Mouse (Mus musculus) forebrain, embryonic 15.5 days (tissue): Measurements from ENCODE around the gene Elavl3. TPM values are rescaled to one million over a fixed set of nuclear protein-coding genes. Genes with fewer than 3 reads are reported as not detected.

Experiments used
- ATAC-seq: fragments of 200-750 bp; cut with Nextera tagmentation; replicated peaks from 2 replicates; pipeline ENCODE4 v1.8.0; 2017; ENCODE audit warnings: mild to moderate bottlenecking, moderate TSS enrichment, moderate library complexity
- H3K27ac ChIP-seq: fragments of 300-500 bp; sonication (generic); replicated peaks from 2 replicates; pipeline ENCODE4 v1.5.1; 2015; ENCODE audit warnings: mild to moderate bottlenecking, inconsistent platforms
- H3K27me3 ChIP-seq: fragments of 300-500 bp; sonication (generic); 2 replicates; pipeline ENCODE4 v1.6.1; 2015; ENCODE audit warnings: inconsistent platforms
- H3K36me3 ChIP-seq: fragments of 300-500 bp; sonication (generic); 2 replicates; pipeline ENCODE4 v1.6.1; 2015; ENCODE audit warnings: mild to moderate bottlenecking, inconsistent platforms
- H3K4me1 ChIP-seq: fragments of 300-500 bp; sonication (generic); 2 replicates; pipeline ENCODE4 v1.6.1; 2015; ENCODE audit warnings: inconsistent platforms
- H3K4me2 ChIP-seq: fragments of 300-500 bp; sonication (generic); replicated peaks from 2 replicates; pipeline ENCODE4 v1.6.1; 2015; ENCODE audit warnings: mild to moderate bottlenecking, inconsistent platforms
- H3K4me3 ChIP-seq: fragments of 300-500 bp; sonication (generic); 2 replicates; pipeline ENCODE4 v1.5.1; 2015; ENCODE audit warnings: mild to moderate bottlenecking, inconsistent platforms
- H3K9ac ChIP-seq: fragments of 300-500 bp; sonication (generic); replicated peaks from 2 replicates; pipeline ENCODE4 v1.6.1; 2015; ENCODE audit warnings: mild to moderate bottlenecking, inconsistent platforms
- H3K9me3 ChIP-seq: fragments of 300-500 bp; sonication (generic); 2 replicates; pipeline ENCODE4 v1.6.1; 2016; ENCODE audit warnings: inconsistent platforms
- WGBS: fragments of 180-500 bp; shearing (Covaris S2); methylation state at CpG from one replicate; pipeline ENCODE4 v1.1.7; 2015; ENCODE audit warnings: mixed read lengths; 5-methylcytosine and 5-hydroxymethylcytosine counted together
- polyA plus RNA-seq: library from polyadenylated mRNA; unstranded; fragments of >200 nt; fragmentation: Nextera tagmentation; extraction: Ambion mirVana; gene quantifications from 2 replicates; pipeline ENCODE4 v1.2.1, GENCODE M21; 2015

Elavl3 gene
- 88.9 and 93.3 TPM in 2 replicates for polyA plus RNA-seq

DNA sequence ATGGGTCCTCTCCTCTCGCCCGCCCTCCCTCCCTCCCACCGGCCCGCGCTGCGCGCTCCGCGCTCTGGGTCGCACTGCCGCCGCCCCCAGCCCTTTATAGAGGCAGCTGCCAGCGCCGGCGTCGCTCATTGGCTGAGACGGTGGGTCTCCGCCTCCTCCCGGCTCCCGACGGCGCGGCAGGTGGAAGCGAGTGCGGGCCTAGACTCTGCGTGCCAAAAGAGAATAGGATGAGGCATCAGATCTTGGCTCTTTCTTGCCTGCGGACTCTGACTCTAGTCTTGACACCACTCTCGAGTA is at the start of gene Elavl3:
TSS of gene Elavl3 (minus strand) at position 66 of the 297 bp plus-strand sequence.
- no peaks in the 10 kb centered on the region for H3K27me3 ChIP-seq
- peak within 1 kb of the TSS; percentile 94 for H3K27ac ChIP-seq
- H3K36me3 ChIP-seq = peaks cover 4% of the 10 kb centered on the region; the same call in 1 of the 2 replicates
- 2% methylated on average over 16 of the region's 28 CpGs for WGBS
- peak within 1 kb of the TSS; percentile 70 for H3K4me3 ChIP-seq
- H3K4me1 ChIP-seq = peaks cover 42% of the 10 kb centered on the region
- H3K9ac ChIP-seq = peak within 1 kb of the TSS; percentile 90
- H3K4me2 ChIP-seq = peak within 1 kb of the TSS; percentile 81
- ATAC-seq = peak; percentile 85
- no peaks in the 10 kb centered on the region for H3K9me3 ChIP-seq

DNA sequence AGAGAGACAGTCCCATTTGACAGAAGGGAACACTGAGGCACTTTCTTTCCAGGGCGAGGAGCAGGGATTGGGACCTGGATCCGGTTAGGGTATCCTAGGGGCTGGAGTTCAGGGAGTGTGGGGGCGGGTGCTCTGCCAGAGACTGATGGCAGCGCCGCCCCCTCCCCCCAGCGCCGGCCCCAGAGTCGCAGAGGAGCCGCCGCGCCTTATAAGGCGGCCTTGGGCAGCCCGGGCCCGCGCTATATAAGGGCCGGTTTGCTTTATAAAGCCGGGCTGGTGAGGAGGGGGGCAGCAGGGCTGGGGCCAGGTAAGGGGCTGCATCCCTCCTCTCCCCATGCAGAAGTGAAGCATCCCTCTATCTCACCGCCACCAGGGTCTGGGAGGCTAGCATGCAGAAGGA is 48.1 kb upstream of the Elavl3 start:
- peaks cover 24% of the 10 kb centered on the region for H3K27me3 ChIP-seq
- 5% methylated on average over 18 of the region's 18 CpGs for WGBS

DNA sequence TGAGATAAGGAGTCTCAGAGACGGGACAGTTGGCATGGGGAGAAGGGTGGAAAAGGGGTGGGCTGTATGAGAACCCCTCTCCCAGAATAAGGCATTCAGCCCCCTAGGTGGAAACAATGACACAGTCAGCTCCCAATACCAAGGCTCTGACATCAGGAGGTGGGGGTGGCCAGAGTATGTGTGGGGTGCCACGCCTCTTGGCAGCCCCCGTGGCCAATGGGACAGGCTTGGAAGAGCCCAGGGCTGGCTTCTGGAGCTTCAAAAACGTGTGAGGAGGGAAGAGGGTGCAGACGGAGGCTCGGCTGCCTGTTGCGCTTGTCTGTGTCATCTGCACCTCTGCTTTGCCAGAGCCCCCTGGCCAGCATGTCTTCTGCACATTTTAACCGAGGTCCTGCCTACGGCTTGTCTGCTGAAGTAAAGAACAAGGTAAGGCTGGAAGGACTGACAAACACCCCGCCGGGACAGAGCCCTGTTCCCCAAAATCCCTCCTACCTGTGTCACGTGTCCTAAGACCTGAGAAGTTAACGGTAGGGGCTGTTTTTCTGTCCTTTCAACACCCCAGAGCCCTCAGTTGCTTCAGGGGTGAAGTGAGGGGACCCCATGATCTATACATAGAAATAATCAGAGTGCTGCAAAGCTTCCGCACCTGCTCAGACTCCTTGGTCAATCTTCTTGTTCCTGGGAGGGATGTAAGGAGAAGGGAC is 47.3 kb upstream of the Elavl3 start, which contains the start of gene Cnn1:
TSS of gene Cnn1 (plus strand) at position 224 of the 704 bp plus-strand sequence.
- Histone ChIP-seq H3K9me3 (no peaks in the 10 kb centered on the region), H3K27me3 (peaks cover 24% of the 10 kb centered on the region), H3K4me2 (no peak within 1 kb of the TSS), H3K9ac (no peak within 1 kb of the TSS), H3K27ac (no peak within 1 kb of the TSS), H3K4me3 (no peak within 1 kb of the TSS), H3K36me3 (no peaks in the 10 kb centered on the region), H3K4me1 (0 out of 2 replicates have a peak, but pooled peaks cover 6% of the 10 kb centered on the region)
- ATAC-seq = no peak
- 6% methylated on average over 14 of the region's 14 CpGs for WGBS

More for the DNA sequence above, 48.1 kb upstream of the Elavl3 start:
- H3K4me1 ChIP-seq = 0 out of 2 replicates have a peak, but pooled peaks cover 6% of the 10 kb centered on the region
- H3K9me3 ChIP-seq = no peaks in the 10 kb centered on the region
- no peak overlapping the region for H3K4me2 ChIP-seq
- H3K4me3 ChIP-seq = no peak overlapping the region
- H3K27ac ChIP-seq = no peak overlapping the region
- no peak for ATAC-seq
- H3K36me3 ChIP-seq = no peaks in the 10 kb centered on the region
- H3K9ac ChIP-seq = no peak overlapping the region

DNA sequence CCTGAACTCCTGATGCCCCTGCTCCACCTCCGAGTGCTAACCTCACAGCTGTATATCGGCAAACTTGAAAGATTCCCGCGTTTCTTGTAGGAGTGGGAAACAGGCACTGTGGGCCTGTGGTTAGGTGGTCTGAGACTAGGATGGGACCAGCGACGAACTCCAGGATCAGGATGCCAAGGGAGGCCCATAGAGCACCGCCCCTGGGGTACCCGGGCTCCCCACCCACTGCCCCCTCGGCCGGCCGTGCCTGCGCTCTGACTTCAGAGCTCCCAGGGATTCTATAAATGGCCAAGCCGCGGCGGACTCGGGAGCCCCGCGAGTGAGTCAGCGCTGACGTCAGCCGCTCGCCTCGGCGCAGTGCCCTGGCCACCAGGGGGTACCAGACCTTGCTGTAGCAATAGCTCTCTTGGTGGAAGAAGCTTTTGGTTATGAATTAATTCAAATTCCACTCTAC is 44.1 kb upstream of the Elavl3 start:
- H3K27me3 ChIP-seq = peaks cover 22% of the 10 kb centered on the region
- WGBS = 3% methylated on average over 24 of the region's 24 CpGs
- peak; percentile 51; the same call in 1 of the 2 replicates for ATAC-seq
- peak overlapping the region; percentile 38 for H3K4me3 ChIP-seq
- 0 out of 2 replicates have a peak, but pooled peaks cover 6% of the 10 kb centered on the region for H3K4me1 ChIP-seq
- H3K4me2 ChIP-seq = peak overlapping the region; percentile 66
- H3K9ac ChIP-seq = peak overlapping the region; percentile 49
- no peaks in the 10 kb centered on the region for H3K36me3 ChIP-seq
- H3K9me3 ChIP-seq = no peaks in the 10 kb centered on the region
- no peak overlapping the region for H3K27ac ChIP-seq

DNA sequence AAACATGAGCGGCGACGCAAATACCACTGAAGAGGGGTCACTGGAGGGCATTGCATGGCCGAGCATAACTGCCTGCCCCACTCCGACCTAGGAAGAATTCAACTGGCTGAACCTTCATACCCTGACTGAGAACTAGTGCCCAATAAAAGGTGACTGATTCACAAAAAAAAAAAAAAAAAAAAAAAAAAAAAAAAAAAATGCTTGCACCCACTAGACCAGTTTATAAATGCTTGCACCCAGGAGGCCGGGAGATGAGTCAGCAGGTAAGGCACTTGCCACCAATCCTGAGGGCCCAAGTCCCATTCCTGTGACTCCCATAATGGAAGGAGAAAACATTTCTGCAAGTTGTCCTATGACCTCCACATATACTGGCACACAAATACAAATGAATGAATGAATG is 40.9 kb upstream of the Elavl3 start:
- Histone ChIP-seq H3K27me3 (no peaks in the 10 kb centered on the region), H3K9me3 (no peaks in the 10 kb centered on the region), H3K27ac (no peak overlapping the region), H3K4me2 (no peak overlapping the region), H3K4me3 (no peak overlapping the region), H3K4me1 (0 out of 2 replicates have a peak, but pooled peaks cover 6% of the 10 kb centered on the region), H3K9ac (no peak overlapping the region), H3K36me3 (no peaks in the 10 kb centered on the region)
- WGBS = 91% methylated on average over 6 of the region's 6 CpGs
- ATAC-seq = no peak

DNA sequence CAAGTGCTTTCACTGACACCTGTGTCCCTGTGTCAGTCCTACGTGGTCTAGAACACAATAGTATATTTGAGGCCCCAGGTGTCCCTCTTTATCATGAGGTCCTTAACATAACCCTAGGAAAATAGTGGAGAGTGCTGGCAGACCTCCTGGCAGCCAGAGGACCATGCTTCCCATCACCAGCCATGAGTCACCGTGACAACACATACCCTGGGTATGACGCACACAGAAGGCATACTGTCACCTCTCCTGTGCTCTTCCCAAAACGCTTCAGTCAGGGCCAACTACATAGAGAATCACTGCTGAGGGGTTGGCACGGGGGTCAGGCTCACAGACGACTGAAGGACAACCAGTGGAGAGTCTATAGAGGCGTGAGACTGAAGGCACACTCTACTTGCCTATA is 38.2 kb upstream of the Elavl3 start:
- no peak overlapping the region for H3K4me3 ChIP-seq
- no peaks in the 10 kb centered on the region for H3K9me3 ChIP-seq
- H3K36me3 ChIP-seq = no peaks in the 10 kb centered on the region
- H3K27me3 ChIP-seq = no peaks in the 10 kb centered on the region
- no peak for ATAC-seq
- H3K27ac ChIP-seq = no peak overlapping the region
- no peak overlapping the region for H3K4me2 ChIP-seq
- WGBS = 80% methylated on average over 7 of the region's 7 CpGs
- H3K4me1 ChIP-seq = peaks cover 7% of the 10 kb centered on the region
- H3K9ac ChIP-seq = no peak overlapping the region

DNA sequence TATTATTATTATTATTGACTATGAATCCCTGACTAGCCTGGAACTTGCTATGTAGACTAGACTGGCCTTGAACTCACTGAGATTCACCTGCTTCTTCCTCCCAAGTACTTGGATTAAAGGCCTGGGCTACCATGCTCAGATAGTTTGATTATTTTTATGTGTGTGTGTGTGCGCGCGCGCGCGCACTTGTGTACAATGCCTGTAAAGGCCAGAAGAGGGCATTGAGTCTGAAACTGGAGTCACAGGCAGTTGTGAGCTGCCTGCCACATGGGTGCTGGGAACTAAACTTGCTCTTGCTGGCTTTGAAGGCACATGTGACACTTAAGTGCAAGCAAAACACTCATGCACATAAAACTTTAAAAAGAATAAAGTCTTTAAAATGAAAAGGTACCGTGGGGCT is 37.5 kb upstream of the Elavl3 start:
- Histone ChIP-seq H3K4me3 (no peak overlapping the region), H3K27me3 (no peaks in the 10 kb centered on the region), H3K27ac (no peak overlapping the region), H3K36me3 (no peaks in the 10 kb centered on the region), H3K9ac (no peak overlapping the region), H3K9me3 (no peaks in the 10 kb centered on the region), H3K4me1 (peaks cover 13% of the 10 kb centered on the region), H3K4me2 (no peak overlapping the region)
- over 99% methylated on average over 7 of the region's 7 CpGs for WGBS
- ATAC-seq = no peak

DNA sequence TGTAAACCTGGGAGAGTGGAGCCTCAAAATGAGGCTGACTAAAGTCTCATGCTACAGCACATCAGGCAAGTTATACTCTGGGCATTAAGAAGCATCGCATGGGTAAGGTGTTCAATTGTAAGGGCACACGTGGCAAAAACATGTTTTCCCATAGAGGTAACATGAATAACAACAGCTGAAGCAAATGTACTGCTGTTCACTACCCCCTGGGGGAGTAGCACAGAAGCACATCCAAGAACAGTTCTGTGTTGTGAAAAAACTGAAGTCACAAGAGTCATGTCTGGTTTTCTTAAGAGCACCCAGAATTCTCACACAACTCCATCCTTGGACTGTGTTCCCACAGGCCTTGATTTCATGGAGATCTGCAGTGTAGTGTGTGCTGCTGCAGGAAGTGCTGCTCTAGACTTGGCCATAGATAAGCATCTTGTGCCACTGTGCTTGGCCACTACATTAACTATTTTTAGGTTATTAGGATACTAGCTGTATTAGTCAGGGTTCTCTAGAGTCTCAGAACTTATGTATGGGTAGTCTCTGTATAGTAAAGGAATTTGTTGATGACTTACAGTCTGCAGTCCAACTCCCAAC is 35.3 kb upstream of the Elavl3 start:
- WGBS = 79% methylated on average over 2 of the region's 2 CpGs

DNA sequence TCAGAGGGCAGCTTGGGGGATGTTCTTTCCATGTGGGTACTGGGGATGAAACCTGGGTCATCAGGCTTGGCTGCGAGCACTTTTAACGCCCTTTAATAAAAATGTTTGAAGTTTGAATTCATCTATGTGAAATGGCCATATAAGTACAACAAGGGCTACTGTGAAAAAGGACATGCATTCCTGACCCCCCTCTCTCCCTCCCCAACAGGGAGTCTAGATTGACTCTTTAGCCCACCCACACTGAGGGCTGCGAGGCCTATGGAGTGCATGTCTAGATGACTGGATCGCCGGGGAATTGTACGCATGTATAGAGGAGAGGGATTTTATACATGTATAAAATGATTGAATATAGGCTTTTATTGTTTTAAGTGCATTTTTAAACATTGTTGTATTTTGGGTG is 34.2 kb upstream of the Elavl3 start:
- WGBS = 86% methylated on average over 6 of the region's 6 CpGs
- Histone ChIP-seq H3K9me3 (no peaks in the 10 kb centered on the region), H3K27ac (peak overlapping the region; percentile 78; the same call in 1 of the 2 replicates), H3K4me2 (peak overlapping the region; percentile 64), H3K36me3 (no peaks in the 10 kb centered on the region), H3K4me3 (peak overlapping the region; percentile 73), H3K9ac (peak overlapping the region; percentile 68), H3K4me1 (peaks cover 18% of the 10 kb centered on the region), H3K27me3 (no peaks in the 10 kb centered on the region)
- no peak for ATAC-seq

More for the DNA sequence above, 35.3 kb upstream of the Elavl3 start:
- Histone ChIP-seq H3K27ac (no peak overlapping the region), H3K27me3 (no peaks in the 10 kb centered on the region), H3K4me1 (peaks cover 18% of the 10 kb centered on the region), H3K4me3 (no peak overlapping the region), H3K9me3 (no peaks in the 10 kb centered on the region), H3K36me3 (no peaks in the 10 kb centered on the region), H3K4me2 (no peak overlapping the region), H3K9ac (no peak overlapping the region)
- no peak for ATAC-seq

DNA sequence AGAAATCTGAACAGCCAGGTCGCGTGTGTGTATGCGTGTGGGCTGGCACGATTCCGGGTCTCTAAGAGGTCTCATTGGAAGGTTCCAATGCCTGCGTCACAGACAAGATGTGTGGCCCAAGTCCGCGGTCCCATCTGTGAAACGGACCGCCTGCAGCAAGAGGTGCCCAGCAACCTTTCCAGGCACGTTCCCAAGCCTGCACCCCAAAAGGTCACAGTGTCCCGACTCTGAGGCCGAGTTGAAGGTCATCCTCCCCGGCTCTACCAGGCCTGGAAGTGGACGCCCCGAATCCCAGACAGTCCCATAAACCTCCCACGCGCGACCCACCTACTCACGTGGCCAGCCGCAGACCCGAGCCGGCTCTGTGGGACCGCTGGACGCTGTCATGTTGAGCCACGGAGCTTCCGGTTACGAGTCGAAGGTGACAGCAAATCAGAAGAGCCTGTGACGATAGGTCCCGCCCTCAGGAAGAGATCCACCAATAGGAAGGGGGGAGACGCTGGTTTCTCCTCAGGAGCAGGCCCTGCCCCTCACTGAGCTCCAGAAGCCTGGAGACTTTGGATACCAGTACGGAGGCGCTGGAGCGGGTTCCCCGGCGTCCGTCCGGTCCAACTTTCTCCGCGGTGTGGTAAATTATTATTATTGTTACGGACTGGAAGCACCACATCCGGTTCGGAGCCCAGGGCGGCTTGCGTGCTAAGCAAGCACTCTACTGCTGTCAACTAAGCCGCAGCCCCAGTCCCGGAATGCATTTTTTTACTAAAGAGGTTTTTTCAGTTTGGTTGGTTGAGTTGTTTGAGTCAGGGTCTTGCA is 33.4 kb upstream of the Elavl3 start, which contains the start of gene Ecsit:
TSS of gene Ecsit (minus strand) at position 417 of the 813 bp plus-strand sequence.
- Histone ChIP-seq H3K9me3 (no peaks in the 10 kb centered on the region), H3K27ac (peak within 1 kb of the TSS; percentile 78), H3K4me2 (peak within 1 kb of the TSS; percentile 64), H3K27me3 (no peaks in the 10 kb centered on the region), H3K4me1 (peaks cover 18% of the 10 kb centered on the region), H3K4me3 (peak within 1 kb of the TSS; percentile 73), H3K36me3 (no peaks in the 10 kb centered on the region), H3K9ac (peak within 1 kb of the TSS; percentile 68)
- peak; percentile 100 for ATAC-seq
- WGBS = under 1% methylated on average over 48 of the region's 48 CpGs

DNA sequence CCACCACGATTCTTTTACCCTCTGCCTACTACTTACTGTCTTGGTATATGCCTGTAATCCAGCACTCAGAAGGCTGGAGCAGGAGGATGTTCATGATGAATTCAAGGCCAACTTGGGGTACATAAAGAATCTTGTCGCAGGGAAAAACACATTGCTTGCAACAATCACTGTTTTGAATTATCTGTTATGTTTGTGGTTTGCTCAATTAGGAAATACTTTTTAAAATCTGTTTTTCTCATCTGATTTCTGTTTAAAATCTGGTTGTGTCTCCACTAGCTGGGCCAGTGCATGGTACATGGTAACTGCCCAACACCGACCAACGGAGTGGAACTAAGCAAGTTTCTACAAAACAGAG is 32.8 kb upstream of the Elavl3 start:
- Histone ChIP-seq H3K27me3 (no peaks in the 10 kb centered on the region), H3K9me3 (no peaks in the 10 kb centered on the region), H3K36me3 (no peaks in the 10 kb centered on the region; the same call in 1 of the 2 replicates), H3K9ac (peak overlapping the region; percentile 68), H3K4me1 (peaks cover 18% of the 10 kb centered on the region), H3K27ac (no peak overlapping the region), H3K4me3 (peak overlapping the region; percentile 73), H3K4me2 (peak overlapping the region; percentile 64)
- ATAC-seq = no peak
- 33% methylated on average over 4 of the region's 4 CpGs for WGBS

DNA sequence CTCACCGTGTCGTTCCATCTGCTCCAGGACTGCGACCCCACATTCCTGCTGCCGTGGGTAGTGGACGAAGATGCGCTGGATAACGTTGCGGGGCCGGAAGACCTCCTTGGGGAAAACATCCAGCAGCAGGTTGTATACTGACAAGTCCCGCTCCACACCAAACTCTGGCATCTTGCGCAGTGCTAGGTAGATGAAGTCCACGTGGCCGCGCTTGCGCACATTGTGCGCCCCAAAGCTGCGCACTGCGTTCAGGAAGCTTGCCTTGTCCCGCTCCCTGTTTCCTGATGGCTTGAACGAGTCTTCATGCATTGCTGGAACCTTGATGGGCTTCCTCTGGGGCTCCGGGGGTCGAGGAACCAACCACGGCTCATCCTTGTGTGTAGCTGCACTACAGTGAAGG is 24.4 kb upstream of the Elavl3 start:
- no peaks in the 10 kb centered on the region for H3K9me3 ChIP-seq
- H3K4me2 ChIP-seq = no peak overlapping the region
- H3K27ac ChIP-seq = no peak overlapping the region
- 95% methylated on average over 23 of the region's 23 CpGs for WGBS
- H3K4me3 ChIP-seq = no peak overlapping the region
- no peak overlapping the region for H3K9ac ChIP-seq
- peaks cover 26% of the 10 kb centered on the region for H3K36me3 ChIP-seq
- H3K27me3 ChIP-seq = no peaks in the 10 kb centered on the region
- H3K4me1 ChIP-seq = peaks cover 6% of the 10 kb centered on the region
- no peak for ATAC-seq
